Mouse (Mus musculus): ENCODE measurements around the gene Kif6.

DNA sequence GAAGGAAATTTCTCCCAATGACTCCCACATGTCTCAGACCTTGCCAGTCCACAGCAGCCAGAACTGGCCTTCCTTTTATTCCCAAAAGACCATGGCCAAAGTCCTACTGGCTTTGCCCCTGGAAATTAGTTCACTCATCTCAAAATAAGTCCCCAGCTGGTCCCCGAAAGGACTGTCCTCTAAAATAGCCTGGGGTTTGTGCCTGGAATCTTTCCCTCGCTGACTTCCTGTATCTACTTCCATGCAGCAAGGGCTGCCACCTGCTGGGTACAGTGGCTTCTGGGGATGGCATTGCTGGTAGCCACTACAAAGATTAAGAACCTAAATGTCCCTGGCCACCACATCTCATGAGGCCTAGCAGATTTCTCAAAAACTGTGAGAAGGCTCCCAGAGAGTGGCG is 237.2 kb downstream of the Kif6 start:
- TF ChIP-seq CTCF (IDR thresholded peaks at IDR 0.05; ENCODE audit: borderline replicate concordance, extremely low read depth, insufficient read depth, insufficient read length) = no peak
- TF ChIP-seq POLR2A (IDR thresholded peaks at IDR 0.05; ENCODE audit: borderline replicate concordance, extremely low read depth, insufficient read depth, insufficient read length, poor library complexity, severe bottlenecking) = no peak
